Mouse (Mus musculus): Measurements from ENCODE around the gene Wnt7a. TPM values are rescaled to one million over a fixed set of nuclear protein-coding genes. Genes with fewer than 3 reads are reported as not detected.

The Wnt7a gene
- polyA plus RNA-seq (2014; fragmentation: Nextera tagmentation; extraction: Ambion mirVana): 11.5 and 12.4 TPM in 2 replicates

DNA sequence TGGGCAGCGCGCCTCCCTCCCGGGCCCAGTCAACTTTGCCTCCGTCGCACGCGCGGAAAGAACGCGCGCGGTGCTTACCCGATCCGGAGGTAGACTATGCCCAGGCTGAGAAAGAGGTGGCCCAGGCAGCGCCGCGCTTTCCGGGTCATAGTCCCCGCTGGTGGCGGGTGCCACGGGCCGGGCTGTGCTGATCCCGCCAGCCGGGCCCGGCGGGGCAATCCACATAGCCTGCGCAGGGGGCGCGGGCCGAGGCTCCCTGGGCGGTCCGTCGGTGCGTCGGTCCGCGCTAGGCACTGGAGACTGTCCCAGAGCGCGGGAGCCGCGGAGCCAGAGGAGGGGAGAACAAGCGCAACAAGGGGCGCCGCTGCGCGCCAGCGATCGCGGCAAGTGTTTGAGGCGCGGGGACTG lies at the start of gene Wnt7a:
Wnt7a (minus strand) TSS at position 403 of the 408 bp plus-strand sequence.
- Histone ChIP-seq H3K27ac (ENCODE audit: low read depth, low read length) (peak within 1 kb of the TSS; percentile 30; the same call in 1 of the 2 replicates), H3K27me3 (ENCODE audit: control insufficient read depth, insufficient read depth, low read length) (peaks cover 51% of the 10 kb centered on the region), H3K9ac (ENCODE audit: low read length) (peak within 1 kb of the TSS; percentile 86), H3K9me3 (ENCODE audit: control insufficient read depth, low read length) (no peaks in the 10 kb centered on the region), H3K4me3 (ENCODE audit: low read depth, low read length) (peak within 1 kb of the TSS; percentile 66), H3K36me3 (ENCODE audit: control insufficient read depth, insufficient read depth, low read length) (no peaks in the 10 kb centered on the region; the same call in none of the 2 replicates), H3K4me1 (ENCODE audit: control insufficient read depth, insufficient read depth, low read length) (peaks cover 11% of the 10 kb centered on the region), H3K4me2 (peak within 1 kb of the TSS; percentile 95)
- peak; percentile 96 for DNase-seq (ENCODE audit: low spot score, missing footprints)
- WGBS: under 1% methylated on average over 37 of the region's 51 CpGs
- ATAC-seq (ENCODE audit: low FRiP score): peak; percentile 66

DNA sequence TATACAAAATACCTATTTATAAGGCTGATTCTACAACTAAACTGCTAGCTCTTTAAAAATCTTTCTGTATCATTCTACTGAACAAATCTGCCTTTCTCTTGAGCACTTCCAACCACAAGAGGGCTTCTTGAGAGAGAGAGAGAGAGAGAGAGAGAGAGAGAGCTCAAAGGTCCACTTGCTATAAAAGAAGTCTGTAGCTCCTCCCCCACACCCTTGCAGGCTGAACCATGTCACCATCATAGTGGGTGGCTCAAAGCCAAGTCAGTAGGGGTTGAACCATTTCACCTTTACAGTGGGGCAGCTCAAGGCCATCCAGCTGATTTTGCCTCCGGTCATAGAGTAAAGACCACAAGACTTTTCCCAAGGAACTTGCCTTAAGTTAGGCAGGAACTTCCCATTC lies 48.3 kb upstream of the Wnt7a start:
- ATAC-seq (ENCODE audit: low FRiP score) (no peak), DNase-seq (ENCODE audit: low spot score, missing footprints) (no peak)
- Histone ChIP-seq H3K27ac (ENCODE audit: low read depth, low read length) (no peak overlapping the region), H3K4me2 (no peak overlapping the region), H3K9ac (ENCODE audit: low read length) (no peak overlapping the region), H3K9me3 (ENCODE audit: control insufficient read depth, low read length) (no peaks in the 10 kb centered on the region), H3K4me1 (ENCODE audit: control insufficient read depth, insufficient read depth, low read length) (no peaks in the 10 kb centered on the region), H3K4me3 (ENCODE audit: low read depth, low read length) (no peak overlapping the region), H3K27me3 (ENCODE audit: control insufficient read depth, insufficient read depth, low read length) (no peaks in the 10 kb centered on the region), H3K36me3 (ENCODE audit: control insufficient read depth, insufficient read depth, low read length) (no peaks in the 10 kb centered on the region)
- 94% methylated on average over 1 of the region's 1 CpGs for WGBS

DNA sequence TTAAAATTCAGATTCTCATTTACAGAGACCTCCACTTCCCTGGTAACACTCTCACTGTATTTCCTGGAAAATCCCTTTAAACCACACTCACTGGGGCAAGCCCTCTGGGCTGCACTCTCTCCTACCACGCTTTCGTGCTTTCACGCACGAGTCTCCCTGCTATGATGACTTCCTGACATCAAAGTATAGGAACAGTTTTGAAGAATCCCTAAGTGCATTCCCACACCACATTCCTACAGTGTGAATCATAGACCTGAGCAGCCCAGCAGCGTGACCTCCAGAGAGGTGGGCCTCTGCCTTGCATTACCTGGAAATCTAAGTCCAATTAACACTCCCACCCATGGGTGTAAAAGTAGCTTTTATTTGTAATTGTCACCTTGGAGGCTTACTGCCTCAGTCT lies 43.4 kb upstream of the Wnt7a start:
- no peak overlapping the region for H3K4me2 ChIP-seq
- H3K27me3 ChIP-seq (ENCODE audit: control insufficient read depth, insufficient read depth, low read length): no peaks in the 10 kb centered on the region
- no peak for ATAC-seq (ENCODE audit: low FRiP score)
- no peaks in the 10 kb centered on the region for H3K36me3 ChIP-seq (ENCODE audit: control insufficient read depth, insufficient read depth, low read length)
- 74% methylated on average over 5 of the region's 5 CpGs for WGBS
- H3K4me3 ChIP-seq (ENCODE audit: low read depth, low read length): no peak overlapping the region
- H3K9me3 ChIP-seq (ENCODE audit: control insufficient read depth, low read length): no peaks in the 10 kb centered on the region
- DNase-seq (ENCODE audit: low spot score, missing footprints): no peak
- H3K9ac ChIP-seq (ENCODE audit: low read length): no peak overlapping the region
- H3K27ac ChIP-seq (ENCODE audit: low read depth, low read length): no peak overlapping the region
- H3K4me1 ChIP-seq (ENCODE audit: control insufficient read depth, insufficient read depth, low read length): no peaks in the 10 kb centered on the region

DNA sequence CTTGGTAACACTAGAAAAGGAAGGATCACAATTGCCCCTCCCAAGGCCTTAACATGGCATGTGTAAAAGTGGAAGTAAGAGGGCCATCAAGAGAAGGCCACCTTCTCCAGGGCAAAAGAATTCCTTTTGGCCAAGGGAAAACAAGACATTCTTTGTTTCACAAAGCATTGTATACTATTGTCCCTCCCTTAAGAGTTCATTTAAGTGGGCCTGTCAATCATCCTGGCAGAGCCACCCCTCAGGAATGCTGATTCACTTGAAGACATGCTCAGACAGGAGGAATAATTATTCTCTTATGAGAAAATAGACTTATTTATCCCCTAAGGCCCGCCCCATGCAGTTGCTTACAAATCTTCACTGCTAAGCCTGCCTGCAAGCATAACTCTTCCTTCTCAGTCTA lies 40.9 kb upstream of the Wnt7a start:
- no peaks in the 10 kb centered on the region for H3K36me3 ChIP-seq (ENCODE audit: control insufficient read depth, insufficient read depth, low read length)
- H3K4me1 ChIP-seq (ENCODE audit: control insufficient read depth, insufficient read depth, low read length): no peaks in the 10 kb centered on the region
- H3K9ac ChIP-seq (ENCODE audit: low read length): no peak overlapping the region
- WGBS: 48% methylated on average over 1 of the region's 1 CpGs
- no peak overlapping the region for H3K27ac ChIP-seq (ENCODE audit: low read depth, low read length)
- DNase-seq (ENCODE audit: low spot score, missing footprints) (no peak), ATAC-seq (ENCODE audit: low FRiP score) (no peak)
- no peaks in the 10 kb centered on the region for H3K27me3 ChIP-seq (ENCODE audit: control insufficient read depth, insufficient read depth, low read length)
- no peak overlapping the region for H3K4me2 ChIP-seq
- no peak overlapping the region for H3K4me3 ChIP-seq (ENCODE audit: low read depth, low read length)
- no peaks in the 10 kb centered on the region for H3K9me3 ChIP-seq (ENCODE audit: control insufficient read depth, low read length)

DNA sequence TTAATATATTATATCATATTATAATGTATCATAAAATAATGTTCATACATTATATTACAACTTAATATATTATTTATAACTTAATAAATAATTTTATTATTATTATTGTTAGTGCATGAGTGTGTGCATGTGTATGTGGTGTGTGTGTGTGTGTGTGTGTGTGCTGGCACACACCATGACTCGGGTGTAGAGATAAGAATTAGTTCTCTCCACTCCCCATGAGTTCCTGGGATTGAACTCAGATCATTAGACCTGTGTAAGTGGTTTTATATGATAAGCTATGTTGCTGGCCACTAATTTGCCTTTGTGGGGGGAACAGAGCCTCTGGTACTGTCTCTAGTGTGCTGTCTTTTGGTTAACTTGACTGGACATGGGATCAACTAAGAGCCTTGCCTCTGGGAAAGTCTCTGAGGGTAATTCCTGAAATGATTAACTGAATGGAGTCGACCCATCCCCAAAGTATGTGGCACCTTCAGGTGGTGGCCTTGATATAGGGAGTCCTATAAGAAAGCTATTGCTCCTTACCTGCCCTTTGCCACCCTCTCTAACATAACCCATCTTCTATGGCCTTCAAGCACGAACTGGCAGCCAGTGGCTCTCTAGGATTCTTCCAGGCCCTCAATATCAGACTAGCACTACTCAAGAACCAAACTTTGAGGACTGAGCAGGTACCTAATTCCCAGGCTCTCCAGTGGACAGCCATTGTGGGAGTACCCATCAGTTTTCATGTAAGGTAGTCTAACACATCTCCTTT lies 38.5 kb upstream of the Wnt7a start:
- no peak for ATAC-seq (ENCODE audit: low FRiP score)
- no peak overlapping the region for H3K27ac ChIP-seq (ENCODE audit: low read depth, low read length)
- H3K4me1 ChIP-seq (ENCODE audit: control insufficient read depth, insufficient read depth, low read length): no peaks in the 10 kb centered on the region
- 69% methylated on average over 3 of the region's 3 CpGs for WGBS
- no peak overlapping the region for H3K4me2 ChIP-seq
- no peak overlapping the region for H3K9ac ChIP-seq (ENCODE audit: low read length)
- DNase-seq (ENCODE audit: low spot score, missing footprints): no peak
- no peaks in the 10 kb centered on the region for H3K36me3 ChIP-seq (ENCODE audit: control insufficient read depth, insufficient read depth, low read length)
- H3K27me3 ChIP-seq (ENCODE audit: control insufficient read depth, insufficient read depth, low read length): no peaks in the 10 kb centered on the region
- no peaks in the 10 kb centered on the region for H3K9me3 ChIP-seq (ENCODE audit: control insufficient read depth, low read length)
- no peak overlapping the region for H3K4me3 ChIP-seq (ENCODE audit: low read depth, low read length)

DNA sequence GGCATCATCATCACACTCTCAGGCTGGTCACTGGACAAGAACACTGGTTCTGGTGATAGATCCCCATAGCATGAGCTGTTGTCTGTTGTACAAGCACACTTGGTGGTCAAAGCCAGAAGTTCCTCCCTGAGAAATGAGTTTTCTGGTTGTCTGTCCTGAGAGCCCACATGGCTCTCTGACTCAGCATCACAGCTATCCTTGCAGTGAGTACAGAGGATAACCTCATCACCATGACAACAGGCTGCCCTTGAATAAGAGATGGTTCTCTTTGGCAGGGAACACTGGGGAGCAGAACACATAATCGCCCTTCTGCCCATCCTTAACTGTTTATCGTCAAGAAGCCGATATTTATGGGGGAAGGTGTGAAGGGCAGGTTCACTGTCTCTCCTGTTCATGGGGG lies 34.2 kb upstream of the Wnt7a start:
- DNase-seq (ENCODE audit: low spot score, missing footprints) (no peak), ATAC-seq (ENCODE audit: low FRiP score) (no peak)

DNA sequence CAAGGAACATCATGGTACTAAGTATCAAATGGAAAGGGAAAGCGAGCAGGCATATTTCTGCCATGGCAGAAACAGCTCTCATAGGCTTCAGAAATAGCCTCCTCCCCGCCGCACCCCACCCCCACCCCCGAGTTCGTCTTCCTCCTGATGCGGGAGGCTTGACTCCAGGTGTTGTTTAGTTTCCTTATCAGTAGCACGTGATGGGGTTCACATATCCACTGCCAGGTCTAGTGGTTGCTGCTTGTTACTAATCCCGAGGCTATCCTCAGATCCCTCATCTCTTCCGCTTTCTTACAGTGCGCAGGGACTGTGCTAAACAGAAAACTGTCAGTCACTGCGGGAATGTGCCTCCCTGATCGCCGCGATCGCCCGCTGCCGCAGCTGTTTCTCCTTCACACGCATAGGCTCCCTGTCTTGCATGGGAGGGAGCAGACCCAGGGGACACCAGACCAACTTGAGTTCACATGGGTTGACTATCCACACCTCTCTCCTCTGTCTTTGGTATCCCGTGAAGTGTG lies 30.0 kb upstream of the Wnt7a start:
- Histone ChIP-seq H3K4me1 (ENCODE audit: control insufficient read depth, insufficient read depth, low read length) (peaks cover 4% of the 10 kb centered on the region), H3K27ac (ENCODE audit: low read depth, low read length) (no peak overlapping the region; the same call in 1 of the 2 replicates), H3K9ac (ENCODE audit: low read length) (peak overlapping the region; percentile 83), H3K4me3 (ENCODE audit: low read depth, low read length) (peak overlapping the region; percentile 66), H3K36me3 (ENCODE audit: control insufficient read depth, insufficient read depth, low read length) (no peaks in the 10 kb centered on the region), H3K4me2 (peak overlapping the region; percentile 93), H3K9me3 (ENCODE audit: control insufficient read depth, low read length) (no peaks in the 10 kb centered on the region), H3K27me3 (ENCODE audit: control insufficient read depth, insufficient read depth, low read length) (no peaks in the 10 kb centered on the region)
- 8% methylated on average over 19 of the region's 19 CpGs for WGBS
- peak; percentile 67 for ATAC-seq (ENCODE audit: low FRiP score)
- no peak for DNase-seq (ENCODE audit: low spot score, missing footprints)

More for the DNA sequence above, 34.2 kb upstream of the Wnt7a start:
- Histone ChIP-seq H3K9ac (ENCODE audit: low read length) (no peak overlapping the region), H3K27me3 (ENCODE audit: control insufficient read depth, insufficient read depth, low read length) (no peaks in the 10 kb centered on the region), H3K27ac (ENCODE audit: low read depth, low read length) (no peak overlapping the region), H3K36me3 (ENCODE audit: control insufficient read depth, insufficient read depth, low read length) (no peaks in the 10 kb centered on the region), H3K4me3 (ENCODE audit: low read depth, low read length) (no peak overlapping the region), H3K4me1 (ENCODE audit: control insufficient read depth, insufficient read depth, low read length) (peaks cover 4% of the 10 kb centered on the region), H3K9me3 (ENCODE audit: control insufficient read depth, low read length) (no peaks in the 10 kb centered on the region), H3K4me2 (no peak overlapping the region)
- WGBS: 82% methylated on average over 3 of the region's 3 CpGs

DNA sequence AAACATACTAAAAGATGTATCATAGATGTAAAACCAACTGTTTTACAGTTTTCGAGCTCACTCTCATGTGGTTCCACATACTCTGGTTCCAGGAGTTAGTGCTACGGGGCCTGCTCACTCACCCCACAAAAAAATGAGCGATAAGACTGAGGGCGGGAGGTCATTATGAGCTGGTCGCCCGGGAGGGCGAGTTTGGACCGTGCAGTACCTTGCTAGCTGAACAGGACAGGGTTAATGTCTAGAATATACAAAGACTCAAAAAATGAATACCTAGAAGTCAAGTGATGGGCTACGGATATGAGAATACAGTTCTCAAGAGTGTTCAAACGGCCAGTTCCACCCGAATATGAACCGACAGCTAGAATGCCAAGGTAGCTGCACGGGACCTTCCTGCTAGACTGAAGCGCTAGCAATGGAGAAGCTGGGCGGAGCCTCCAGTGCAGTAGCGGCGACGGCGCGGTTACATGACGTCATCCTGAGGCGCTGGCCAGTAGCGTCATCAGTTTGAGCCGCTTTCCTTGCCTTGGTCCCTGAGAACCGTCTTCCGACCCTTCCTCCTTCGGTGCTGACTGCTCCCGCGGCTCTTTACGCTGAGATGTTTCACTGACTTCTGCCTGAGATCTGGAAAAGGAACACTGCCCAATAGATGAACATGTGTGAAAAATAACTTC lies 29.4 kb upstream of the Wnt7a start:
- H3K4me3 ChIP-seq (ENCODE audit: low read depth, low read length): peak overlapping the region; percentile 66
- ATAC-seq (ENCODE audit: low FRiP score) (peak; percentile 96), DNase-seq (ENCODE audit: low spot score, missing footprints) (peak; percentile 100)
- 3% methylated on average over 30 of the region's 30 CpGs for WGBS
- H3K27me3 ChIP-seq (ENCODE audit: control insufficient read depth, insufficient read depth, low read length): no peaks in the 10 kb centered on the region
- peaks cover 4% of the 10 kb centered on the region for H3K4me1 ChIP-seq (ENCODE audit: control insufficient read depth, insufficient read depth, low read length)
- peak overlapping the region; percentile 93 for H3K4me2 ChIP-seq
- peak overlapping the region; percentile 83 for H3K9ac ChIP-seq (ENCODE audit: low read length)
- H3K9me3 ChIP-seq (ENCODE audit: control insufficient read depth, low read length): no peaks in the 10 kb centered on the region
- peak overlapping the region; percentile 10; the same call in 1 of the 2 replicates for H3K27ac ChIP-seq (ENCODE audit: low read depth, low read length)
- H3K36me3 ChIP-seq (ENCODE audit: control insufficient read depth, insufficient read depth, low read length): no peaks in the 10 kb centered on the region

DNA sequence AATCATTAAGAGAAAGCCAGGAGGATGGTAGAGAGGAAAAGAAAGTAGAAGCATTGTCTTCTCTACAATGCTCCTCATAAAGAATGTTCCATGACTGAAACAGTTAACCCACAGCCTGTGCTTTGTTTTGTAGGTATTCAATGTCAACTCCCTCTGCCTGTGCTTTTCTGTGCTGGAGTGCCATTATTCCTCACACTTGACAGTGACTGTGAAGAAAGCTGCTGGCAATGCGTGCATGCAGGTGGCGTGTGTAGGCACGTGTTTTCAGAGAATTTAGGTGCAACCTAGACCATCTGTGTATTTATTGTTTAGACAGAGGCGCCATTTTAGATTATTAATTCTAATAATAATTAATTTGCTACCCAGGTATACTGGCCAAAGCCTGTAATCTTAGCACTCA lies 13.0 kb upstream of the Wnt7a start:
- Histone ChIP-seq H3K4me3 (ENCODE audit: low read depth, low read length) (no peak overlapping the region), H3K27me3 (ENCODE audit: control insufficient read depth, insufficient read depth, low read length) (no peaks in the 10 kb centered on the region), H3K36me3 (ENCODE audit: control insufficient read depth, insufficient read depth, low read length) (no peaks in the 10 kb centered on the region), H3K27ac (ENCODE audit: low read depth, low read length) (no peak overlapping the region), H3K9me3 (ENCODE audit: control insufficient read depth, low read length) (no peaks in the 10 kb centered on the region), H3K4me1 (ENCODE audit: control insufficient read depth, insufficient read depth, low read length) (no peaks in the 10 kb centered on the region), H3K9ac (ENCODE audit: low read length) (no peak overlapping the region), H3K4me2 (no peak overlapping the region)
- DNase-seq (ENCODE audit: low spot score, missing footprints) (no peak), ATAC-seq (ENCODE audit: low FRiP score) (no peak)
- WGBS: 67% methylated on average over 4 of the region's 4 CpGs

All from midbrain, embryonic 11.5 days (tissue).